Mouse (Mus musculus): ENCODE results near the gene Psma1.

Psma1 gene

DNA sequence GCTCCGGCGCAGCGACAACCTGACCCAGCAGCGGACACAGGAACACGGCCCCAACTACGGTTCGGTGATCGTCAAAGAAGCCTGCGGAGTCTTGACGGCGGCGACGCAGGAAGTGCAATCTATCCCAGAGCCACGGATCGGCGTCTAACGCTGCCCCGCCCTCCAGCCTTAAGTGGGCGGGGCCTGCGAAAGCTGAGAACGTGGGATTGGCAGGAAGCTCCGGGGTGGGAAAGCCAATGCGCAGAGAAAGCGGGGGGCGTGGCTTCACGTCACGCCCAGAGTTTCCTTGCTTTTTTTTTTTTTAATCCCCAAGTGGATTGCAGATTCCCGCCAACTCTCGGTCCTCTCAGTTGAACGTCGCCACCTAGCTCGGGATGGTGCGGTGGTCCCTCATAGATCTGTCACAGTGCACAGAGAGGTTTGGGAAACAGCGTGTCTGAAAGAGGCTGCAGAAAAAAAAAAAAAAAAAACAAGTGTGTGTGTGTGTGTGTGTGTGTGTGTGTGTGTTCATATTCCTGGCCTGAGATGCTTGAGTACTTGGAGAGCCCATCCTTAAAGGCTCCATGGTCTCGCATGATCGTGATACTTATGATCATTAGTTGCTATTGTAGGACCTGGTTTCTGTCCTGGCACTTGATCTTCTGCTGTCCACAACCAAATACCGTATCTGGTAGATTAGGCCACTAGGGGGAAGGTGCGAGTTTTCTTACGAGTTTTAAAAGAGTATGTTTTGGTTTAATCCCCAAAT is at the start of gene Psma1:
Gene Psma1 (minus strand): TSS at position 114 of the 748 bp plus-strand sequence.
- DNase-seq (ENCODE audit: low spot score), result peak; percentile 93

DNA sequence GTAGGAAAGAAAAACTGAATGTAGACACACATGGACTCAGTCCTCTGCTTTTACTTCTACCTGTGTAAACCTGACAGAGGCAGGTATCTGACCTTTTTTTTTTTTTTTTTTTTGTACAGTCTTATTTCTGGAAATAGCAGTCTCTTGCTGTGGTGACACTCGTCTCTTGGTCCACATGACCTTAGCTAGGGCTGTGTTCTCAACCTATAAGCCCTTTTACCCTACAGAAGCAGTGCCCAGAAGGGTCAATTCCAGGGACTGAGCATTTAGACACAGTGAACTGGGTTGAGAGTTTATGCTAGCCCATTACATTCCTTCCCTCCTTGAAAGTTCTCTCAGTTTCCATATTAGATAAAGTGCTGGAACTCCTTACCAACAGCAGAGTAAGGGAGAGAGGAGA is 47.6 kb upstream of the Psma1 start:
- DNase-seq (ENCODE audit: low spot score), result no peak

GRCm38 (mm10) chr7:114322531-114323441 is 46.9 kb upstream of the Psma1 start:
- no peak for DNase-seq (ENCODE audit: low spot score)

- DNase-seq (ENCODE audit: low spot score), result no peak
Observed at GRCm38 (mm10) chr7:114321694-114322372, 45.9 kb upstream of the Psma1 start.

DNA sequence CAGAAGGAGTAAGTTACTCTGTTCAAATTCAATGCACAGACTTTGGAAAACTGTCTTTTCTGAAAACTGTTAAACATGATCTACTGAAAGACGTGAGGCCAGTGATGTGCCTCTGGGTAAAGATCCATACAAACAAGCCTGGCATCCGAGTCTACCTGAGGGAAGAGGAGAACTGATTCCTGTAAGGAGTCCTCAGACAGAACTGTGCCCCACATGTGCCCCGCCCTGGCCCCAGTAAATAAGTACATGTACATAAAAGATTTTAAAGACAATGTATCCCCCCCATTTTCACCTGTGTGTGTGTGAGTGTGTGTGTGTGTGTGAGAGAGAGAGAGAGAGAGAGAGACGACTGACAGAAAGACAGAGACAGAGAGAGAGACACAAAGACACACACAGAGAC is 42.0 kb upstream of the Psma1 start:
- no peak for DNase-seq (ENCODE audit: low spot score)

DNA sequence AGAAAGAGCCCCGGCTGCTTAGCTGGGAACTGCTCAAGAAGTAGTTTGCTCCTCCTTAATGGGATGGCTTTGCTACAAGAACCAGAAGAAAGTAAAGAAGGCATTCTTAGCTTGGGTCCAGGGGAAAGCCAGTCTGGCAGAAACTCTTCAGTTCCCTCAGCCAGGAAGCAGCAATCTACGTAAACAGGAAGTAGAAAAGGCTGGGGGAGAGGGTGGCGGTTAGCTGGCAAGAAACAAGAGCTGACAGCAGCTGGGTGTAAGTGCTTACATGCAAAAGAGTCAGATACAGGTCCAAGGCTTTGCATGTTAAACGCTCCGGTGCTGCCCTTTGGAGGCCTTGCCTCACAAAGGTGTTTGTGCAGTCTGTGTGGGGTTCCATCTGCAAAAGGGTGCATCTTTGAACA is 41.5 kb upstream of the Psma1 start:
- DNase-seq (ENCODE audit: low spot score), result peak; percentile 47

GRCm38 (mm10) chr7:114316361-114316871 is 40.5 kb upstream of the Psma1 start:
- no peak for DNase-seq (ENCODE audit: low spot score)

- DNase-seq (ENCODE audit: low spot score), result no peak
Observed at GRCm38 (mm10) chr7:114311209-114311608, 35.3 kb upstream of the Psma1 start.

DNA sequence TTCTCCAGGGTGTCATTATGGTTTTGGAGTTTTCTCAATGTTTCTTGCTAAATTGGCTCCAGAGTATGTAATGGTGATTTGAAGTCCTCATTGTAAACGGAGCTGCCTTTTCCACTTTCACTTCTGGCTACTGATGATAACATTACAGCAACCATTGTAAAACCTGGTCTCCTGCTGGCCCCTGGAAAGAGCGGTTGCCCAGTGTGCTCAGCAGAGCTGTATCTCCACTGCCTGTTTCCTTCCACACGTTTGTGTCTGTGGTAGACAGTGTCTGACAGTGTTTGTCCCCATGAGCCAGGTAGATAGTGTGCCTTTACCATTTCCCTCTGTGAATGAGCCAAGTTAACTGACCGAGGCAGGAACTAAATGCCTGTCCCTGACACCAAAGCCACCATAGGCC is 33.1 kb upstream of the Psma1 start:
- DNase-seq (ENCODE audit: low spot score), result no peak

GRCm38 (mm10) chr7:114301293-114301782 is 25.4 kb upstream of the Psma1 start:
- peak; percentile 26 for DNase-seq (ENCODE audit: low spot score)

- DNase-seq (ENCODE audit: low spot score), result no peak
Observed at GRCm38 (mm10) chr7:114300782-114301181, 24.9 kb upstream of the Psma1 start.

- no peak for DNase-seq (ENCODE audit: low spot score)
Observed at GRCm38 (mm10) chr7:114299247-114299646, 23.3 kb upstream of the Psma1 start.

GRCm38 (mm10) chr7:114294698-114295097 is 18.8 kb upstream of the Psma1 start:
- DNase-seq (ENCODE audit: low spot score), result no peak

DNA sequence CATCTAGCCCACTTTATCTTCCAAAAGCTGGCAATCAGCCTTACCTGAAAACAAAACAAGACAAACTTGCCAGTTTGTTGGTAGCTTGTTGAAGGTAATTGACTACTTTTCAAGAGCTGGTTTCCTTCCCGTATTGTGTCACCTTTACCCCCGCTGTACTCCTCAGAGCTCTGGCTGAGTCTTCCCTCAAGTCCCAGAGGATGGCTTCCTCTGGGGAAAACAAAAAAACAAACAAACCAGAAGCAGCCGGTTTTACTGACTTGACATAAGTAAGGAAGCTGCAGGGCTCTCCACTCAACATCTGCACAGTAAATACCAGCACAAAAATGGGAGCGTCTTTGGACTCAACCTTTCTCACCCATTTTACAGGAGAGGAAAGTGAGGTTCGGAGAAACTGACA is 18.0 kb upstream of the Psma1 start:
- DNase-seq (ENCODE audit: low spot score), result no peak

GRCm38 (mm10) chr7:114292501-114292971 is 16.6 kb upstream of the Psma1 start:
- DNase-seq (ENCODE audit: low spot score), result no peak

- DNase-seq (ENCODE audit: low spot score), result no peak
Observed at GRCm38 (mm10) chr7:114291461-114292335, 15.8 kb upstream of the Psma1 start.

DNA sequence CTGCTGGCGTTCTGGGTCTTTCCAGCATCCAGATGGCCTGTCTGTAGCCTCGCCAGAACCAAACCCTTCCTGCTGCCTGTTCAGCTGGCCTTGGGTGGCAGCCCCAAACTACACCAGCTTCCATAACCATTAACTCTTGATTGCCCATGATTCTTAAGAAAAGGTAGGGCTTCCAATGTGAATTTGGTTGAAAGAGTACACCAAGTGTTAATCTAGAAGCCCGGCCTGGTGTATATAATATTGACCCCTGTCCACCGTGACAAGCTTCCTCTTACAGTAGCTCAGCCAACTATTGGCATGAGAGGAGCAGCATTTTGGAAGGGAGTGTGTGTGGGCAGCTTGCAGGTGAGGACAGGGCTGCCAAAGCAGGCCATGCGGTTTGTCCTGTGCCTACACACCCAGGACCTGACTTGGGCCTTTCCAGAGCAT is 14.2 kb upstream of the Psma1 start:
- no peak for DNase-seq (ENCODE audit: low spot score)

DNA sequence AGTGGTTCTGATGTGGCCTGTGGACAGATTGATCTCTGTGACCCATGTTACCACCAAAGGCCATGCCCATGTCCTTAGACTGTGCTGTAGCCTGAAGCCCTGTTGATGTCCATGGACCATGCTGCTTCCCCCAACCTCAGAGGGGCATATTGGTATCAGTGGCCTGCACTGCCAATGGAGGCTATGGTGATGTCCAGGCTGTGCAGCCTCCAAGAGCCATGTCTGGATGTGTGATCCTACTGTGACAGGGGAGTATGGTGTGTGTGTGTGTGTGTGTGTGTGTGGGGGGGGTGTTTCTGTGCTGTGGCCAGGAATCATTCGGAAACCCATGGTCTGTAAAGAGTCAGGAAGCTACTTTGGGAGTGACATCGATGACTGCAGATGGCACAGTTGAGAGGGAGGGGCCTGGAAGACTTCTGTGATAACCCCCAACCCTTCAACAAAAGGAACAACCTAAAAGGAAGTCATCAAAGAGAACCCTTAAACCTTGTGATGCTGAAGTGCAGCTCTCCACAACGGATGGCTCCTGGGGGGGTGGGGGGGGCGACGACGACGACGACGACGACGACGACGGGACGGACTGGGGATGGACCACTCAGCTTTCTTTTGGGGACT is 8.5 kb upstream of the Psma1 start:
- no peak for DNase-seq (ENCODE audit: low spot score)

GRCm38 (mm10) chr7:114283006-114283405 is 7.1 kb upstream of the Psma1 start:
- no peak for DNase-seq (ENCODE audit: low spot score)

DNA sequence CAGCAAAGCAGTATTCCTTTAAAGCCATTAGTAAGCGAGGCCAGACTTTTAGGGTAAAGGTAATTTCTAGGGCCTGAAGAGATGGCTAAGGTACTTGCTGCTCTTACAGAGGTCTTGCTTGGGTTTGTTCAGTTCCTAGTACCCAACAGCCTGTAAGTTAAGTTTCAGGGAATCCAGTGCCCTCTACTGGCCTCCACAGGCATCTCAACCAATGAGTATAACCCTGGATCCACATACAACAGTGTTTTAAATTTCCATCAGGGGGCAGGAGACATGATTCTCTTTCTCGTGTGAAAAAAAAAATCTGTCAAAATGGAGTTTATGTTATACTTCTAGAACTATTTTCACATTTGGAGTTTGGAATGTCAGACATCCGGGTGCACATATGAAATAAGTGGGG is 5.8 kb upstream of the Psma1 start:
- DNase-seq (ENCODE audit: low spot score), result peak; percentile 35

Measured in spleen, adult 12 weeks (tissue).